Mouse (Mus musculus) CH12F3 (cell line): Measurements from ENCODE around the gene Nt5c1b.

Experiments used
- in situ Hi-C: fragments of 300-500 bp; cut with MboI; formaldehyde crosslinking; loops from 2 replicates; pipeline ENCODE4 v1.14.3; 2020; ENCODE audit warnings: low sequenced_read_pairs

Gene Nt5c1b

GRCm38 (mm10) chr12:10369673-10370072 lies at the start of gene Nt5c1b:
TSS of gene Nt5c1b (plus strand) at chr12:10369973.
- in situ Hi-C loops, result no loop called here

GRCm38 (mm10) chr12:10327651-10328050 lies 42.1 kb upstream of the Nt5c1b start:
- in situ Hi-C loops, result no loop called here

GRCm38 (mm10) chr12:10329460-10329859 lies 40.3 kb upstream of the Nt5c1b start:
- in situ Hi-C loops, result no loop called here

GRCm38 (mm10) chr12:10340604-10341003 lies 29.2 kb upstream of the Nt5c1b start:
- in situ Hi-C loops, result no loop called here

- in situ Hi-C loops, result no loop called here
Observed at GRCm38 (mm10) chr12:10350706-10351105, 19.1 kb upstream of the Nt5c1b start.

GRCm38 (mm10) chr12:10357756-10358155 lies 12.0 kb upstream of the Nt5c1b start:
- in situ Hi-C loops, result no loop called here

GRCm38 (mm10) chr12:10390671-10391441 lies 21.1 kb downstream of the Nt5c1b start, which contains the start of gene Rdh14:
TSS of gene Rdh14 (plus strand) at chr12:10390772.
- in situ Hi-C loops, result no loop called here

- in situ Hi-C loops, result no loop called here
Observed at GRCm38 (mm10) chr12:10400788-10401187, 31.0 kb downstream of the Nt5c1b start.

- in situ Hi-C loops, result no loop called here
Observed at GRCm38 (mm10) chr12:10402421-10403115, 32.8 kb downstream of the Nt5c1b start.

GRCm38 (mm10) chr12:10410511-10411179 lies 40.9 kb downstream of the Nt5c1b start:
- in situ Hi-C loops, result no loop called here

- in situ Hi-C loops, result no loop called here
Observed at GRCm38 (mm10) chr12:10411453-10411852, 41.7 kb downstream of the Nt5c1b start.

GRCm38 (mm10) chr12:10422347-10422746 lies 52.6 kb downstream of the Nt5c1b start:
- in situ Hi-C loops, result no loop called here

GRCm38 (mm10) chr12:10425982-10426863 lies 56.5 kb downstream of the Nt5c1b start:
- in situ Hi-C loops, result loop anchor here (25.0 kb wide), 2 partner anchors 864 to 1364 kb away; partner anchors contain the start of gene Osr1

- in situ Hi-C loops, result loop anchor here (25.0 kb wide), 2 partner anchors 869 to 1369 kb away; partner anchors contain the start of gene Osr1
Observed at GRCm38 (mm10) chr12:10430999-10431398, 61.2 kb downstream of the Nt5c1b start.

GRCm38 (mm10) chr12:10438054-10439001 lies 68.6 kb downstream of the Nt5c1b start:
- in situ Hi-C loops, result loop anchor here (25.0 kb wide), 2 partner anchors 876 to 1376 kb away; partner anchors contain the start of gene Osr1
